Mouse (Mus musculus): ENCODE measurements around the gene Ndufaf7. TPM values are rescaled to one million over a fixed set of nuclear protein-coding genes. Genes with fewer than 3 reads are reported as not detected.

The Ndufaf7 gene
- 10 to 100 TPM; 22.6 to 28.5 TPM for total RNA-seq (2021)
- long read RNA-seq, experiment 1, transcript Ndufaf7-201 (10 exons, 1,749 nt) = major isoform, 24 of 49 reads
- long read RNA-seq, experiment 1, partial matches to known transcripts = 18 of 49 reads
- long read RNA-seq, experiment 1, other reads (novel, unspliced or antisense) = 7 of 49 reads
- long read RNA-seq, experiment 2, transcript Ndufaf7-201 (10 exons, 1,749 nt) = major isoform, 20 of 48 reads
- long read RNA-seq, experiment 2, partial matches to known transcripts = 24 of 48 reads
- long read RNA-seq, experiment 2, other reads (novel, unspliced or antisense) = 4 of 48 reads

GRCm38 (mm10) chr17:78936466-78937228 lies at the start of gene Ndufaf7, which contains the start of gene Cebpz:
Gene Ndufaf7 (plus strand): TSS chr17:78937136.
Gene Cebpz (minus strand): TSS chr17:78937066.
- DNase-seq (ENCODE audit: low spot score) = peak; percentile 96

DNA sequence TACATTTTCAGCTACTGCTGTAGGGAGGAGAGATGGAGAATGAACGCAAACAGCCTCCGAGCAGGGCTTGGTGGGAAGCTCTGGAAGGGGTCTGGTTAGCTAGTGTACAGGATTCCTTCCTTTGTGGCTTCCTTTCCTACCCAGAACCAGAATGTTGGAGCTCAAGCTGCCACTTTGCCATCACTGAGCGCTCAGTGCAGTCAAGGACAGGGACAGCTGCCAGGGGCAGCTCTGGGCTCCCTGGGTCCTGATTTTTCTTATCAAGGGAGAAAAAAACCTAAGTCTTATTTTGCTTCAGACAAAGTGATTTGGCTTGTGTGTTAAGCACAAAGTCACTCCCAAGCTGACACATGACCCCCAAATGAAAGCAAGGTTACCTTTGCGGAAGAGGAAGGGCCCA lies 48.4 kb upstream of the Ndufaf7 start:
- no peak for DNase-seq (ENCODE audit: low spot score)

DNA sequence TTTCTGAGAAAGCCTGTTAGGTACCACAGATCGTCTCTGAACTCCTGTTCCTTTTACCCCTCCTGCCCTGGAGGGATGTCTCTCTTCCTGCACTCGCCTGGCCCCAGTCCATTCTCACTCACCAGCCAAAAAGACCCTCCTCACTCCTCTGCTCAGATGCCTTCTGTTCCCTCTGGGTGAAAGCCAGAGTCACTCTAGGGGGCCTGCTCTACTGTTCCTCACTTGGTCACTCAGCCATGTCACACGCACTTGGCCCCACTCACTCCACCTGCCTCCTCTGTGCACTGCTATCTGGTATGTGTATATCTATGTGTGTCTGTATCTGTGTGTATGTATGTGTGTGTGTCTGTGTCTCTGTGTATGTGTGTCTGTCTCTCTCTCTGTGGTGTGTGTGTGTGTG lies 47.8 kb upstream of the Ndufaf7 start:
- DNase-seq (ENCODE audit: low spot score) = no peak

DNA sequence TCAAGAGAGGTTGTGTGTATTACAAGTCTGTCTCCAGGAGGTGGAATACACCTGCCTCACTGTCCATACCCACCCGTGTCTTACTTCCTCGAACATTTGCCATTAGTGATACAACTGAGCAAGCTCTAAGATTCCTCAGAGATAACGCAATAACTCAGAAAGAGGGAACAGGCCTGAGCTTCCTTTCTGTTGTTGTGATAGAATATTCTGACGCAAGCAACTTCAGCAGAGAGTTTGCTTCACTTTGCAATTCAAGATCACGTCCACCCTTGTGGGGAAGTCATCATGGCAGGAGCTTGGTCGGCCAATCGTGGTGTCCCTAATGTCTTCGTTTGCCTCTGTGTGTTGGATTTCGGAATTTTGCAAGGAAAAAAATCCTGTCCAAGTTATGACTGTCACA lies 45.9 kb upstream of the Ndufaf7 start:
- no peak for DNase-seq (ENCODE audit: low spot score)

DNA sequence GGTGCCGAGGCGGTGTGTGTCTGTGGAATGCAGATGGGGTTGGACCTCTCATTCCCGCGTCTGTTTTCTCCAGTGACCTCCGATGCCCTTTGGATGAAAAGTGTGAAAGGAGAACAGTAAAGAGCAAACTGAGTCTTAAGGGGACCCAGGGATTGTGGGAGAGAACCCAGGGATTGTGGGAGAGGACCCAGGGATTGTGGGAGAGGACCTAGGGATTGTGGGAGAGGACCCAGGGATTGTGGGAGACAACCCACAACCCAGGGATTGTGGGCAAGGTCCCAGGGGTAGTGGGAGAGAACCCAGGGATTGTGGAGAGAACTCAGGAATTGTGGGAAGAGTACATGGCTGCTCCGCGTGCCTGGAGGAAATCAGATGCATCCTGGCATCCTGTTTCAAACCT lies 41.9 kb upstream of the Ndufaf7 start:
- DNase-seq (ENCODE audit: low spot score) = no peak

DNA sequence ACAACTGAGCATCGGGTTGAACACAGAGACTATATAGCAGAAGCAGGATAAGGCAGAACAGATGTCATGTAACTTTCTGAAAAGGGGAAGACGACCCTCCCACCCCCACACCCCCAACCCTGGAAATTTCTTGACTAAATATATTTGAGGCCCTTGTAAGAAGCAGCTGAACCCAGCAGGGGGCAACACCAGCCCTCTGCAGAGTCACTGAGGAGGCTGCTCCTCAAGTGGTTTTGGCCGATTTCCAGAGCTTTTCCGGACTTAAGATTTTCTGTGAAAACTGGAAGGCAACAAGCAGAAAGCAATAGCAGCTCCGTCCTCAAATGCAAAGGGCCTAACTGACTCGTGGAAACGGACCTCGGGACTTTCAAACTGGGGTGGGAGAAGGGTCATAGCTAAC lies 41.5 kb upstream of the Ndufaf7 start:
- DNase-seq (ENCODE audit: low spot score) = peak; percentile 17

DNA sequence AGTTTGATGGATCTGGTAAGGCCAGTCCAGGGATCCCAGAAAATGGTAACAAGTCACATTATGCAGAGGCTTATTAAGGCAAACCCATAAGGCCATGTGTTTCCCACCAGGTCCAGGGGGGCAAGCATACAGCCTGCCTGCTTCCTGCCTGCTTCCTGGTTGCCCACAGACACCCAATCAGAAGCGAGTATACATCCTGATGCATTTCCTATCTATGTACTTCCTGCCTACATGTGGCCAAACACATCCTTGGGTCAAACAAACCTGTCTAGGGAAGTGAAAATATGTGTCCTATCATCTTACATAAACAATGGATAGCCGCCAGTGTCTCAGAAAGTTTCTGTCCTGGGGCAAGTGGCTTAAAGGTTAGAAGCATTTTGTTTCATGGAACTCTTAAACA lies 33.8 kb upstream of the Ndufaf7 start:
- no peak for DNase-seq (ENCODE audit: low spot score)

GRCm38 (mm10) chr17:78906892-78907291 lies 30.0 kb upstream of the Ndufaf7 start, which contains the start of gene Sult6b1:
Gene Sult6b1 (minus strand): TSS chr17:78906992.
- no peak for DNase-seq (ENCODE audit: low spot score)

GRCm38 (mm10) chr17:78909374-78909773 lies 27.6 kb upstream of the Ndufaf7 start:
- no peak for DNase-seq (ENCODE audit: low spot score)

- DNase-seq (ENCODE audit: low spot score) = no peak
Observed at GRCm38 (mm10) chr17:78912861-78913281, 24.1 kb upstream of the Ndufaf7 start.

GRCm38 (mm10) chr17:78913921-78914320 lies 23.0 kb upstream of the Ndufaf7 start:
- no peak for DNase-seq (ENCODE audit: low spot score)

GRCm38 (mm10) chr17:78915772-78916171 lies 21.2 kb upstream of the Ndufaf7 start:
- no peak for DNase-seq (ENCODE audit: low spot score)

DNA sequence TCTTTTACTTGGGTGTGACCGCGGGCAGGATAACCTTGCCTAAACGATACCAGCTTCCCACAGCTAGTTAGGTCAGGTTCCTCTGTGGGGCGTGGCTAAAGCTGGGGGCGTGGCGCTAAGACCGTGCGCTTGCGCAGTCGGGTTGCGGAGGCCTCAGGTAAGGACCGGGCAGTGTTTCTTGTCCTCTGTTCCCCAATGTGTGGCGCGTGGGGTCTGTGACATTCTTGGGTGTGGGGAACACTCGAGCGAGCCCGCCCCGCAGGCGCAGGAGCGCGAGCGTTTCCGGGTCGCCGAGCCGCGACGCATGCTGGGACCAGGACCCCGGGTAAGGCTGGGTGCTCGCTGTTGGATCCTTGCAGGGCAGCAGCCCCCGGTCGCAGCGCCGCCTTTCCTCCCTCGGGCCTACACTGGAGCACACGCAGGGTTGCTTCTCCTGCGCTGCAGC lies 20.5 kb upstream of the Ndufaf7 start, which contains the start of gene Cebpzos:
Gene Cebpzos, plus strand, starts transcription at position 132 of the 445 bp plus-strand sequence.
- peak; percentile 80 for DNase-seq (ENCODE audit: low spot score)

DNA sequence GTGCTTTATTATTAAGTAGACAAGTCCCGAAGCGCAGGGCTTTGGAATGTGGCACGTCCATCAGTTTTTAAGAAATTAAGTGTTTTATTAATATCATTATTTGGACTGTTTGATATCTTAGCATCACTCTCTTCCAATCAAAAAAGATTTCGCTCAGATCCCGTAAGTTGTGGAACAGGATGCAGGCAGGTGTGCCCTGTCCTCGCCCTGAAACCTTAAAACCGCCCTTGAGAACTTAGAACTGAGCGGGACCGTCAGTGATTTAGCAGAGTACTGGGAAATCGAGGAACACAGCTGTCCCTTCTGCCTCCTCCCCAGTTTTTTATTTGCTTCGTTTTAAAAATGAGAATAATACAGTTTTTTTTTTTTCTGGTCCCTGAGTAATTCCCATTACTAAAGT lies 20.0 kb upstream of the Ndufaf7 start:
- no peak for DNase-seq (ENCODE audit: low spot score)

GRCm38 (mm10) chr17:78917696-78918095 lies 19.2 kb upstream of the Ndufaf7 start:
- no peak for DNase-seq (ENCODE audit: low spot score)

- no peak for DNase-seq (ENCODE audit: low spot score)
Observed at GRCm38 (mm10) chr17:78935857-78936256, 1.1 kb upstream of the Ndufaf7 start.

GRCm38 (mm10) chr17:78937229-78937853 lies 405 bp downstream of the Ndufaf7 start:
- DNase-seq (ENCODE audit: low spot score) = no peak

GRCm38 (mm10) chr17:78938927-78939326 lies 2.0 kb downstream of the Ndufaf7 start:
- no peak for DNase-seq (ENCODE audit: low spot score)

DNA sequence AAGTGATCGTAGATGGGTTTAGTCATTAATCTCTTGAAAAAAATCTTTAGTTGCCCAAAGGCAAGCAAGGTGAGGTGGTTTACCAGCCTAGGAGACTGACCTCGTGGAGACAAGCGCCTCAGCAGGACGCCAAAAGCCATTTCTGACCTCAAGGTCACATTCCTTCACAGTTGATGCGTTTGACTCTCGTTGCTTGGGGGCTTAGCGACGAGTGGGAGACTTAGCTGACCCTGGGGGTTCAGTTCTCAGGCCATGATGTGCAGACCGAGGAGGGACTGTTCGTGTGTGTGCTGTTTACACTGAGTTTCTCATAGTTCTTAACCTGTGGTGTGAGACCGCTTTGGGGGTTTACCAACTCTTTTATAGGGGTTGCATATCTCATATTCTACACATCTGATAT lies 5.6 kb downstream of the Ndufaf7 start:
- no peak for DNase-seq (ENCODE audit: low spot score)

- no peak for DNase-seq (ENCODE audit: low spot score)
Observed at GRCm38 (mm10) chr17:78951225-78951624, 14.3 kb downstream of the Ndufaf7 start.

DNA sequence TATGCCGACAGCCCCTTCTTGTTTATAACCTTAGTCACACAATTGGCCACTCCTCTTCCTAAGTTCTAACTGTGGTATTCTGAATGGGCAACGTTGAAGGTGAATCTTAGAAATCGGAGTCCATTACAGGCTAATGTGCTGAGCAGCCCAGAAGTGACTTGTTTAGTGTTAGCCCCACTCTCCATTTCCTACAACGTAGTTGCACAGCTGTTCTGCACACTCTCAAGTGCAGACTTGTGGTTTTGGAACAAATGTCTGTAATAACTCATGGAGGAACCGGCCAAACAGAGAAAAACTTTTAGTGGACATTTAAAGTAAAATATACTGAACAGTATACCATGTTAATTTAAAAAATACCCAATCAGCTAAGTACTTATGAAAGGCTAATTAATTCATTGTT lies 15.1 kb downstream of the Ndufaf7 start:
- DNase-seq (ENCODE audit: low spot score) = no peak

GRCm38 (mm10) chr17:78953240-78953639 lies 16.3 kb downstream of the Ndufaf7 start:
- no peak for DNase-seq (ENCODE audit: low spot score)
